Mouse (Mus musculus) lung, postnatal 0 days (tissue): ENCODE measurements around the gene Ccdc65. TPM values are rescaled to one million over a fixed set of nuclear protein-coding genes. Genes with fewer than 3 reads are reported as not detected.

Experiments used
- ATAC-seq: fragments of 200-750 bp; cut with Nextera tagmentation; 2 replicates; pipeline ENCODE4 v1.8.0; 2017; ENCODE audit warnings: moderate library complexity
- DNase-seq: peaks from one replicate; pipeline ENCODE4 v3.0.0-alpha.2; 2016; ENCODE audit warnings: low spot score
- H3K27ac ChIP-seq: fragments of 300-500 bp; sonication (generic); 2 replicates; pipeline ENCODE4 v1.5.1; 2014; ENCODE audit warnings: antibody characterized with exemption, mild to moderate bottlenecking, low read length, mixed read lengths
- H3K27me3 ChIP-seq: fragments of 300-500 bp; sonication (generic); replicated peaks from 2 replicates; pipeline ENCODE4 v1.6.1; 2014; ENCODE audit warnings: low read length, mixed read lengths; ENCODE audit not compliant: insufficient read depth
- H3K36me3 ChIP-seq: fragments of 300-500 bp; sonication (generic); 2 replicates; pipeline ENCODE4 v1.6.1; 2014; ENCODE audit warnings: low read length, mixed read lengths; ENCODE audit not compliant: insufficient read depth
- H3K4me1 ChIP-seq: fragments of 300-500 bp; sonication (generic); 2 replicates; pipeline ENCODE4 v1.6.1; 2014; ENCODE audit warnings: antibody characterized with exemption, low read depth, low read length, mixed read lengths; ENCODE audit not compliant: insufficient read depth
- H3K4me2 ChIP-seq: fragments of 300-500 bp; sonication (generic); replicated peaks from 2 replicates; pipeline ENCODE4 v1.6.1; 2014; ENCODE audit warnings: low read depth, mild to moderate bottlenecking, low read length, moderate library complexity, mixed read lengths
- H3K4me3 ChIP-seq: fragments of 300-500 bp; sonication (generic); 2 replicates; pipeline ENCODE4 v1.5.1; 2014; ENCODE audit warnings: low read depth, low read length
- H3K9ac ChIP-seq: fragments of 300-500 bp; sonication (generic); replicated peaks from 2 replicates; pipeline ENCODE4 v1.6.1; 2014; ENCODE audit warnings: low read depth, mild to moderate bottlenecking
- H3K9me3 ChIP-seq: fragments of 300-500 bp; sonication (generic); 2 replicates; pipeline ENCODE4 v1.6.1; 2016; ENCODE audit warnings: low read length, mixed read lengths
- CTCF ChIP-seq: IDR thresholded peaks from 2 replicates; pipeline ENCODE4 v1.5.1; 2016; ENCODE audit warnings: antibody characterized with exemption, mild to moderate bottlenecking
- EP300 ChIP-seq: IDR thresholded peaks from 2 replicates; pipeline ENCODE4 v1.6.1; 2016; ENCODE audit warnings: antibody characterized with exemption, mild to moderate bottlenecking, control low read depth
- WGBS: fragments of 180-500 bp; shearing (Covaris S2); extraction: QIAGEN DNeasy Blood & Tissue Kit; methylation state at CpG from one replicate; pipeline ENCODE4 v1.1.7; 2014; 5-methylcytosine and 5-hydroxymethylcytosine counted together
- polyA plus RNA-seq: library from polyadenylated mRNA; unstranded; fragments of >200 nt; fragmentation: Nextera tagmentation; extraction: Ambion mirVana; gene quantifications from 2 replicates; pipeline ENCODE4 v1.2.1, GENCODE M21; 2015

Ccdc65 gene
- polyA plus RNA-seq, 1 experiment from 2014 or later = 3.7 TPM

DNA sequence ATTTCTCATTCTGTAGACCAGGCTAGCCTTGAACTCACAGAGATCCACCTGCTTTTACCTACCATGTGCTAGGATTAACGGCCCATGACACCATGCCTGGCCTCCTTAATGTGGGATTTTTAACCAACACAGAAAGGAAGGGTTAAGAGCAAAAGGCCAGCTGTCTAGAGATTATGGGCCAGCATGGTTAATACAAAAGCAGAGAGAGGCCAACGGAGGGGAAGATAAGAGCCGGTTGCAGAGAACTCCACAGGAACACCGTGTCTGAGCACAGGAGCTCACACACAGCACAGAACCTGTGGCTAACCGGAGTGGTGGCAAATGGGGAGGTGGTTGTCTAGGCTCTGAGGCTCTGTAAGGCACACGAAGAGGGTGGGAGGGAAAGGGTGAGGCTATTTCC, 25.4 kb downstream of the Ccdc65 start:
- no peak overlapping the region for H3K27ac ChIP-seq
- ATAC-seq (no peak), DNase-seq (no peak)
- no peaks in the 10 kb centered on the region for H3K9me3 ChIP-seq
- WGBS = 58% methylated on average over 6 of the region's 6 CpGs
- H3K27me3 ChIP-seq = no peaks in the 10 kb centered on the region
- H3K4me3 ChIP-seq = no peak overlapping the region
- no peak overlapping the region for H3K4me2 ChIP-seq
- peaks cover 11% of the 10 kb centered on the region; the same call in 1 of the 2 replicates for H3K36me3 ChIP-seq
- no peaks in the 10 kb centered on the region for H3K4me1 ChIP-seq
- TF ChIP-seq EP300 (no peak), CTCF (no peak)
- H3K9ac ChIP-seq = no peak overlapping the region

GRCm38 (mm10) chr15:98733976-98734566, 26.1 kb downstream of the Ccdc65 start:
- DNase-seq (no peak), ATAC-seq (no peak)
- no peaks in the 10 kb centered on the region for H3K4me1 ChIP-seq
- peaks cover 11% of the 10 kb centered on the region; the same call in 1 of the 2 replicates for H3K36me3 ChIP-seq
- no peak overlapping the region for H3K4me2 ChIP-seq
- no peaks in the 10 kb centered on the region for H3K27me3 ChIP-seq
- 54% methylated on average over 5 of the region's 5 CpGs for WGBS
- no peak overlapping the region for H3K4me3 ChIP-seq
- H3K9me3 ChIP-seq = no peaks in the 10 kb centered on the region
- H3K27ac ChIP-seq = no peak overlapping the region
- no peak overlapping the region for H3K9ac ChIP-seq
- TF ChIP-seq EP300 (no peak), CTCF (no peak)

DNA sequence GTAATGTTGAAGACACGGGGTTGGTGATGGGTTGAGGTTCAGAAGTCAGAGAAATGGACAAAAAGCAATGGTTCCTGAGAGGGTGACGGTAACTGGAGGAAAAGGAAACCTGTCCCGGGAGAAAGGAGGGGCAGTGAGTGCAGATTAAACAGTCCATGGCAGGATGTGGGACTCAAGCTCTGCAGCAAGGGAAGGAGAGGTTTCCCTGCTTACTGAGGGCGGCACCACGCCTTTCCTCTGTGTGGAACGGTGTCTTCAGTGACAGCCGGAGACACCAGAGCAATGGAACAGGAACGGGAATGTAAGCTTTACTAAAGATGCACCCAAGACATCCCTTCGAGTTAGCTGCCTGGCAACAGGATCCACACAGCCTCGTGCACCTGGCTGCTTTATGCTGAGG, 28.5 kb downstream of the Ccdc65 start:
- H3K4me2 ChIP-seq = no peak overlapping the region
- no peak overlapping the region for H3K27ac ChIP-seq
- 73% methylated on average over 10 of the region's 10 CpGs for WGBS
- ATAC-seq (peak; percentile 38; the same call in 1 of the 2 replicates), DNase-seq (no peak)
- H3K9ac ChIP-seq = no peak overlapping the region
- no peaks in the 10 kb centered on the region for H3K9me3 ChIP-seq
- no peaks in the 10 kb centered on the region for H3K4me1 ChIP-seq
- no peaks in the 10 kb centered on the region for H3K27me3 ChIP-seq
- peaks cover 27% of the 10 kb centered on the region for H3K36me3 ChIP-seq
- 0 out of 2 replicates have a peak, but pooled peaks have one; percentile 17 for TF ChIP-seq EP300
- TF ChIP-seq CTCF = no peak
- H3K4me3 ChIP-seq = no peak overlapping the region

DNA sequence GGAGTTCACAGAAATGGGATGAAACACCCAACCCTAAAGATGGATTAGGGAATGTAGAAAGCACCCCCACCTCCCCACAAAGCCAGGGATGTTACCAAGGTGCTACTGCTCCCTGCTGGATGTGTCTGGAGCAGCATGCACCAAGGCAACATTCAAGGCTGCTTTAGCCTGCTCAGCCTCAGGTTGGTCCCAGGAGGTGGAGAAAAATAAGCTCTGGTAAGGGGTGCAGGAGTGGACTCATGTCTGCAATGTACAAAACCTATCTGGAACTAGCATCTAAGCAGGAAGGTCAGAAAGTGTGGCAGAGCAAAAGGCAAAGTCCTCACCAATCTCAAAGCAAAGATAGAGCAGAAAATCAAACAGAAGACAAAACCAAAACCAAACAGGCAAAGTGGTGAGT, 29.9 kb downstream of the Ccdc65 start:
- Histone ChIP-seq H3K9ac (no peak overlapping the region), H3K4me2 (no peak overlapping the region), H3K4me3 (no peak overlapping the region), H3K27ac (no peak overlapping the region), H3K27me3 (no peaks in the 10 kb centered on the region), H3K4me1 (no peaks in the 10 kb centered on the region), H3K9me3 (no peaks in the 10 kb centered on the region), H3K36me3 (peaks cover 30% of the 10 kb centered on the region)
- DNase-seq = no peak
- TF ChIP-seq EP300 = no peak
- peak; percentile 74 for TF ChIP-seq CTCF
- ATAC-seq = no peak

- ATAC-seq (no peak), DNase-seq (no peak)
- H3K9me3 ChIP-seq = no peaks in the 10 kb centered on the region
- no peak overlapping the region for H3K4me3 ChIP-seq
- H3K9ac ChIP-seq = no peak overlapping the region
- 52% methylated on average over 4 of the region's 4 CpGs for WGBS
- TF ChIP-seq EP300 (no peak), CTCF (peak; percentile 52)
- H3K4me1 ChIP-seq = 0 out of 2 replicates have a peak, but pooled peaks cover 3% of the 10 kb centered on the region
- H3K27me3 ChIP-seq = no peaks in the 10 kb centered on the region
- H3K4me2 ChIP-seq = no peak overlapping the region
- H3K36me3 ChIP-seq = peaks cover 30% of the 10 kb centered on the region
- H3K27ac ChIP-seq = no peak overlapping the region
Measured at GRCm38 (mm10) chr15:98738796-98739195, 30.8 kb downstream of the Ccdc65 start.

- no peak for ATAC-seq
- H3K4me3 ChIP-seq = no peak overlapping the region
- H3K27me3 ChIP-seq = no peaks in the 10 kb centered on the region
- no peak overlapping the region for H3K9ac ChIP-seq
- WGBS = 88% methylated on average over 8 of the region's 8 CpGs
- peaks cover 3% of the 10 kb centered on the region; the same call in 1 of the 2 replicates for H3K4me1 ChIP-seq
- no peak for DNase-seq
- H3K4me2 ChIP-seq = no peak overlapping the region
- H3K36me3 ChIP-seq = peaks cover 30% of the 10 kb centered on the region
- H3K9me3 ChIP-seq = no peaks in the 10 kb centered on the region
- no peak overlapping the region for H3K27ac ChIP-seq
- TF ChIP-seq EP300 (no peak), CTCF (no peak)
Measured at GRCm38 (mm10) chr15:98740219-98740618, 32.2 kb downstream of the Ccdc65 start.
